Mouse (Mus musculus) C2C12 (cell line): ENCODE results near the gene Il9r. TPM values are rescaled to one million over a fixed set of nuclear protein-coding genes. Genes with fewer than 3 reads are reported as not detected.

Experiments used
- H3K27me3 ChIP-seq: one replicate; pipeline ENCODE4 v1.6.1; 2011; ENCODE audit not compliant: control insufficient read depth, insufficient read depth, insufficient read length
- H3K36me3 ChIP-seq: one replicate; pipeline ENCODE4 v1.6.1; 2011; ENCODE audit not compliant: control insufficient read depth, insufficient read depth
- H3K4me3 ChIP-seq: one replicate; pipeline ENCODE4 v1.5.1; 2011; ENCODE audit warnings: mild to moderate bottlenecking, control low read depth; ENCODE audit not compliant: poor library complexity, insufficient read depth, severe bottlenecking
- H3K79me2 ChIP-seq: one replicate; pipeline ENCODE4 v1.6.1; 2011; ENCODE audit not compliant: control insufficient read depth, insufficient read depth
- H3K79me3 ChIP-seq: one replicate; pipeline ENCODE4 v1.6.1; 2011; ENCODE audit warnings: low read depth, control low read depth
- H3ac ChIP-seq: one replicate; pipeline ENCODE3; 2011; ENCODE audit warnings: low read depth; ENCODE audit not compliant: control insufficient read depth, insufficient read length
- CEBPB ChIP-seq: IDR thresholded peaks from one replicate; pipeline ENCODE4 v1.6.1; 2011; ENCODE audit warnings: low read depth, mild to moderate bottlenecking, control low read depth, moderate library complexity
- CTCF ChIP-seq: IDR thresholded peaks from one replicate; pipeline ENCODE4 v1.5.1; 2011; ENCODE audit not compliant: control insufficient read depth, insufficient read depth, insufficient read length
- FOSL1 ChIP-seq: IDR thresholded peaks from one replicate; pipeline ENCODE4 v1.8.0; 2011; ENCODE audit warnings: mild to moderate bottlenecking, low read length; ENCODE audit not compliant: poor library complexity, insufficient read depth, severe bottlenecking
- MAX ChIP-seq: IDR thresholded peaks from one replicate; pipeline ENCODE4 v1.6.1; 2011; ENCODE audit warnings: mild to moderate bottlenecking, control low read depth
- MYOD1 ChIP-seq: IDR thresholded peaks from one replicate; pipeline ENCODE4 v1.6.1; 2011; ENCODE audit warnings: low read depth; ENCODE audit not compliant: control insufficient read depth, insufficient read length
- MYOG ChIP-seq: IDR thresholded peaks from one replicate; pipeline ENCODE4 v1.6.1; 2011; ENCODE audit not compliant: control insufficient read depth, insufficient read length; ENCODE audit errors: extremely low read depth
- USF1 ChIP-seq: IDR thresholded peaks from one replicate; pipeline ENCODE4 v1.6.1; 2011; ENCODE audit warnings: low read depth, mild to moderate bottlenecking, control low read depth, moderate library complexity
- polyA plus RNA-seq: library from polyadenylated mRNA; unstranded; fragments of >200 nt; fragmentation: generic; extraction: Trizol; gene quantifications from one replicate; pipeline ENCODE4 v1.2.1, GENCODE M21; 2012; ENCODE audit warnings: missing spikeins

Il9r gene
- polyA plus RNA-seq, 1 experiment, result not detected

DNA sequence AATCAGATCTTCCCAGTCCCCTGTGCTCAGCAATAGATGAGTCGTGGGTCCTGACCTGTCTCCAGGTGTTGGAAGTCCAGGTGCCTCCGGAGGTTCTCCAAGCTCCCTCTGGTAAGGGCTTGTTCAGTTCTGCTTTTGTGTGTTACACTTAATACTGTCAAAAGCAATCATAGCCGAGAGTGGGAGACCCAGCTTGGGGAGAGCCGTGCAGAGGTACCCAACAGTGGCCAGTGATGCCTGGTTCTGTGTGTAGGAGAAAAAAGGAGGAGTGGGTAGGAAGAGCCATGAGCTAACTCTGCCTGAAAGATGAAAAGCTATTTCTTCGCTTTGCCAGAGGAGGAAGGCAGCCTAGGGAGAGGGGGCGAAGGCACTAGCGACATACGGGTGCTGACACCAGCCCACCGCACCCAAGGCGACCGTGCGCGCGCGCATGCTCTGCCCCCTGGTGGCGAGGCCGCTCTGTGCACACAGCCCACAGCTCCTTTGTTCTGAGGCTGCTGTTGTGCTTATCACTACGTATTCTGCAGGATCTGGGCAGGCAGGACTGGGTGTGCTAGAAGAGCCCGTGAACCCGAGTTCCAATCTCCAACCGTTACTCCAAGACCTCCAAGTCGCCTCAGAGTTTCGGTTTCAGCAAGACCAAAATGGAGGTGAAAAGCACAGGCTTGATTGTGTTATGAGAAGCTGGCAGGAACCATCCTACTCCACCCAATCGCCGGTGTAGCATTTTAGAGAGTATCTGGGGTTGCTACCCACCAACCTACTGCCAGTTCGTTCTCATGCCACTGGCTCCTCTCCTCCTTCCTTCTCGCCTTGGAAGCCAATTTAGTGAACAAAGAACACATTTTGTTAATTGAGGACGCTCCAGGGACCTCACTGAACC lies 37.9 kb downstream of the Il9r start:
- Histone ChIP-seq H3K4me3 (no peak overlapping the region), H3K79me3 (no peaks in the 10 kb centered on the region)

DNA sequence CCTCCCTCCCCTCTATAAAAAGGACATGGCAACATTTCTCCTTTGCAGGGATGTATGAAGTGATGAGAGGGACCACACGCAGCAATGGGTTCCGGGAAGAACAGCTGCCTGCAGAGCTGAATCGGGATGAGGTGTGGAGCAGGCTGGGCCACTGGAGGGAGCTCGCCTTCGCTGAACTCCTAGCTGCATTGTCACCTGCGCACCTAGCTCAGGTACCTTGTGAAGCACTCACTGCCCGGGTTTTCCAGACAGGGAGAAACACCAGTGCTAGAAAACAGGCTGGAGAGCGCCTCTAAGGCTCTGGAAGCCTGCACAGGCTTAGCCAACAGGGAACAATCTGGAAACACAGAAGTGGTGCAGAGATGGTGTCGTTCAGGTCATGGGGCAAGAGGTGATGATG lies 38.6 kb downstream of the Il9r start:
- Histone ChIP-seq H3K4me3 (no peak overlapping the region), H3K79me3 (no peaks in the 10 kb centered on the region), H3K36me3 (no peaks in the 10 kb centered on the region), H3K27me3 (peaks cover 29% of the 10 kb centered on the region), H3ac (no peak overlapping the region), H3K79me2 (no peaks in the 10 kb centered on the region)
- TF ChIP-seq MYOD1, result no peak
- TF ChIP-seq MAX, result no peak
- no peak for TF ChIP-seq MYOG
- no peak for TF ChIP-seq CEBPB
- no peak for TF ChIP-seq USF1
- TF ChIP-seq CTCF, result no peak
- no peak for TF ChIP-seq FOSL1

More for the DNA sequence above, 37.9 kb downstream of the Il9r start:
- Histone ChIP-seq H3K36me3 (no peaks in the 10 kb centered on the region), H3K27me3 (peaks cover 34% of the 10 kb centered on the region), H3K79me2 (no peaks in the 10 kb centered on the region), H3ac (no peak overlapping the region)
- no peak for TF ChIP-seq MYOG
- TF ChIP-seq CTCF, result peak; percentile 97

DNA sequence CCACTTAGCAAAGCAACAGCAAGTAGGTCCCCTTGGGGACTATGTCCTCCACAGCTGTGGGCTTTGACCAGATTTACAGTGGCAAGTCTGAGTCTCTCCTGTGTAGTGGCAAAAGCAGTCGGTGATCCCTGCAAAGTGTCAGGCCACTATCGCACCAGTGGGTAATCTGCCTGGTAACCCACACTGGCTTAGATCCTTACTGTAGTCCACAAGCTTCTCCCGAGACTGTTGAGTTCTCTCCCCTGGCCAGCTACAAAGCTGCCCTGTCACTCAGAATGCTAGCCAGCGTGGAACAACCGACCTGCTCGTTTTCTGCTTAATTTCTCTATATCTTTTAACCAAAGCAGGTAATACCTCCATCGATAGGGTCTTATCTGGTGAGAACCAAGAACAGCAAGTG lies 39.7 kb downstream of the Il9r start:
- no peaks in the 10 kb centered on the region for H3K79me3 ChIP-seq
- H3K27me3 ChIP-seq, result peaks cover 26% of the 10 kb centered on the region
- H3K4me3 ChIP-seq, result no peak overlapping the region
- H3K79me2 ChIP-seq, result no peaks in the 10 kb centered on the region
- no peak for TF ChIP-seq USF1
- TF ChIP-seq MYOD1, result no peak
- no peak for TF ChIP-seq CTCF
- TF ChIP-seq FOSL1, result no peak
- TF ChIP-seq MAX, result no peak
- no peaks in the 10 kb centered on the region for H3K36me3 ChIP-seq
- H3ac ChIP-seq, result no peak overlapping the region

DNA sequence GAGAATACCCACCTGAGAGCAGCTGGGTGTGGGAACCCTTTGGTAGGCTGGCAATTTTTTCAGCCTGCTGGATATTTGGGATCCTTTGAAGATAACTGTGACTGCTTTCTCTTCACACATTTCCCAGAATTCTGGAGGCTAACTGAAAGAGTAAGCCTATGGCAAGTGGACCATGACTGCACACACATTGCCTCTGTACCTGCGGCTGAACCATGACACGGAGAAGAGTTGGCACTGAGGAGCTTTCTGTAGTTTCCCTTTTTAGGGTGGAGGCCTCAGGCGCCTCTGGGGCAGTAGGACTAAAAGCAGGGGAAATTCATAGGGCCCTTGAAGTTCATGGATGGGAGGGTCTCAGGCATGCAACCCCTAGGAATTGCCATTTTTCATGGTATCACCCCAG lies 40.9 kb downstream of the Il9r start:
- Histone ChIP-seq H3K36me3 (no peaks in the 10 kb centered on the region), H3K79me3 (no peaks in the 10 kb centered on the region), H3K27me3 (peaks cover 23% of the 10 kb centered on the region), H3K79me2 (no peaks in the 10 kb centered on the region), H3K4me3 (no peak overlapping the region), H3ac (no peak overlapping the region)
- TF ChIP-seq MYOD1 (no peak), CEBPB (no peak), MYOG (no peak), CTCF (no peak), USF1 (no peak), FOSL1 (no peak), MAX (no peak)

DNA sequence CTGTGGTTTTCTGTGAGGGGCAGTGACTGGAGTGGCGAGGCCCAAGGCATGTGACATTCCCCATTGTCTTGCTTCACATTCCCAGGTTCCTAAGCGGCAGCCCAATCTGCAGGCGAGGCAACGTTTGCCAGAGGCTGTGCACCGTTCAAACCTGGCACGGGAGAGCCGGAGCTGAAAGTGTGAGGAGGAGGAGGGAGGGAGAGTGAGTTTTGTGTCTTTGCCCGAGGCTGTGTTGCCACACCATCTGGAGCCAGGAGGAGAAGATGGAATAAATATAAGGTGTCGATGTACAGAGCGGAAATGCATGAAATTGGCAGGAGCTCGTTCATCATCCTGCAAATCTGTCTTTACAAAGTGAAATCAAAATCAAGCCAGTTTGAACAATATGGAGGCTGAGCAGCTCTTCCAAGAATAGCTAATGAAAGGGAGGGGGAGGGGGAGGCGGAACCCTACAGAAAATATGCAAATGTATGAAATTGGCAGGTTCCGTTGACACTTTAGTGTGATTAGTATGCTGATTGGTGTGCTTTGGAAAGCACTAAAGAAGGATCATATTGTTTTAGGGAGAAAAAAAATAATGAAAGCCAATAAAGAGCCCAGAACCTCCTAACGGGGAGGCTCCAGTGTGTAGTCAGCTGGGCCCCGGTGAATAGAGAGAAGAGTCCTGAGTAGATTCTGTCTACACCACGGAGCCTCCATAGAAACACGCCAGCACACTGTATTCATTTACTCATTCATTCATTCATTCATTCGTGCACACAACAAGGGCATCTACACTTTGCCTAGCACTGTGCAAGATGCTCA lies 42.1 kb downstream of the Il9r start:
- TF ChIP-seq USF1 (no peak), MYOG (no peak), MAX (no peak), FOSL1 (no peak), MYOD1 (no peak), CEBPB (no peak), CTCF (no peak)
- H3K4me3 ChIP-seq, result no peak overlapping the region
- peaks cover 23% of the 10 kb centered on the region for H3K27me3 ChIP-seq
- no peaks in the 10 kb centered on the region for H3K36me3 ChIP-seq
- H3K79me2 ChIP-seq, result no peaks in the 10 kb centered on the region
- no peak overlapping the region for H3ac ChIP-seq
- H3K79me3 ChIP-seq, result no peaks in the 10 kb centered on the region
